Mouse (Mus musculus): ENCODE results near the gene Sgsm2. TPM values are rescaled to one million over a fixed set of nuclear protein-coding genes. Genes with fewer than 3 reads are reported as not detected.

The Sgsm2 gene
- total and polyA plus RNA-seq, 3 experiments, result 5.1 to 8.3 (median 5.3) TPM

DNA sequence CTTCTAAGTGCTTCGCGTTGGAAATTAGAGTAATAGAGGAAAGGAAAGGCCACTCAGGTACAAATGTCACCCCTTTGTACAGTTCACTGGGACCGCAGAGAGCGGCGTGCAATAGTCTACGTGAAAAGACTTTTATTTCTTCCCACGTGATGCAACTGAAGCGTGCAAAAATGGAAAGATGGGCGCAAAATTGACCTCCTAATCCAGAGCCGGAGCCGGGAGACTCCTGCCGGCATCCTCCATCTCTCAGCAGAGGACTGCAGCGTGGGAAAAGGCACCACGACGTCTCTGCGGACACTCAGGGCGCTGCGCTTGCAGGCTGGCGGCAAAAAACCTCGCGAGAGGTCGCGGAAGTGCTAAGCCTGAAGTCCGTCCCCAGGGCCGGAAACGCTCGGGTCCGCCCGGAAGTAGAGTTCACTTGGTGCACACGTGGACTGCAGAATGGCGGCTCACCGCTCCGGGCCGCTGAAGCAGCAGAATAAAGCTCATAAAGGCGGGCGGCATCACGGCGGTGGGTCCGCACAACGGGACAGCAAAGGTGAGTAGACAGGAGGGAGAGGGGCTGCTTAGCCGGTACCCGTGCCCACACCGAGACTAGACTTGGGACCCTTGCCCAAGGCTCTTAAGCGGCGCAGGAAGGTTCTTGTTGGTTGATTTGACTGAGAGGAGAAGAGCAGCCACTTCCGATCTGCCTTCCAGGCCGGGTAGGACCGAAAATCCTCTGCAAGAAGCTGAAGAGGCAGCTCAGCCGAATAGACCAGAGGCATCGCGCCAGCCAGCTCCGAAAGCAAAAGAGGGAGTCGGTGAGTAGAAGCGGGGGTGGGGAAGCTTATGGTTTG, 1.0 kb upstream of the Sgsm2 start, which contains the start of gene Tsr1:
Gene Tsr1 (plus strand): TSS at position 394 of the 839 bp plus-strand sequence.
- H3K27me3 ChIP-seq (ENCODE audit: control insufficient read depth, insufficient read depth, low read length), result no peaks in the 10 kb centered on the region
- H3K36me3 ChIP-seq (ENCODE audit: control insufficient read depth, insufficient read depth, low read length), result 0 out of 2 replicates have a peak, but pooled peaks cover 1% of the 10 kb centered on the region
- WGBS, result under 1% methylated on average over 54 of the region's 54 CpGs
- peak; percentile 19; the same call in 1 of the 2 replicates for TF ChIP-seq CTCF (IDR thresholded peaks at IDR 0.05)
- peak; percentile 89 for TF ChIP-seq POLR2A (IDR thresholded peaks at IDR 0.05; ENCODE audit: insufficient read depth, low read depth, low read length)
- TF ChIP-seq EP300 (IDR thresholded peaks at IDR 0.05; ENCODE audit: insufficient read depth, low read depth, low read length), result 0 out of 2 replicates have a peak, but pooled peaks have one; percentile 23
- H3K4me1 ChIP-seq (ENCODE audit: control insufficient read depth, insufficient read depth, low read length), result peaks cover 2% of the 10 kb centered on the region
- intact Hi-C loops (cut with DNase I), result no loop called here
- H3K9ac ChIP-seq (ENCODE audit: low read depth, low read length), result peak within 1 kb of the TSS; percentile 91
- H3K4me3 ChIP-seq, result peak within 1 kb of the TSS; percentile 95
- peak within 1 kb of the TSS; percentile 72 for H3K27ac ChIP-seq
- H3K79me2 ChIP-seq (replicated peaks; ENCODE audit: control insufficient read depth, insufficient read depth, low read length), result no peaks in the 10 kb centered on the region; the same call in 1 of the 2 replicates
- DNase-seq, result peak; percentile 89 to 93

DNA sequence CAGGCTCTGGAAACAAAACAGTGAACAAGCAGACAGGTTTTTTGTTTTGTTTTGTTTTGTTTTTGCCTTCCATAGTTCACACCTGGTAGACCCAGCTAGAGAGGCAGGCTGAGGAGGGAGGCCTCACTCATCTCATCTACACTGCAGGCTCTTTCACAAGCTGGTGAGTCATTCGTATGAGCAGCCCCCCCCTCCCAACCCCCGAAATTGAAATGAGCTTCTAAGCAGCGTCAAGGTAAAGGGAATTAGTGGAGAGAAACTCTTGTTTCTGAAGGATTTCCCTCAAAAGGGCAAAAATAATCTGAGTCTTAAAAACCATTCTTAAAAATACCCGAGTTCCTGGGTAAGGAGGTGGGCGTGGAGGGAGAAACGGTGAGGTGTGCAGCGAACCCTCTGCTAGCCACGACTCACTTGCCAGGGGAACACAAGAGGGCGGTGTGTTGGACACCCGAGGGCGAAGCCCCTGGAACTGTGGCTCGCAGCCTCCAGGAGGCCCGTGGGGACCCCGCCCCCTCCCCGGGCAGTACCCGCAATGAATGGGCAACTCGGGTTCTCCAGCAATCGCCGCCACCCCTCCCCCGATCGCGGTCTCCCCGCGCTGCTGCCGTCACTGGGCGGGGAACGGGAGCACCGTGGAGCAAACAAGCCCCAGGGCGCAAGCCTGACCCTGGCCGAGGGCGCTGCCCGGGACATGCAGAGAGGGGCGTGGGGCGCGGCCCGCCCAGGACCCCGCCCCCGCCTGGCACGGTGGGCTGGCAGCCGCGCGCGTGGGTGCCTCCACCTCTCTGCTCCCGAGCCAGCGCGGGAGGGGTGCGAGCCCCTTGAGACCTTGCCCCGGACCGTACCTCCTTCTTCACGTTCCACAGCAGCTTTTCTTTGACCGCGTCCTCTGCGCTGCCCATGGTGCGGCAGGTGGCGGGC, 620 bp downstream of the Sgsm2 start:
- intact Hi-C loops (cut with DNase I), result no loop called here
- no peaks in the 10 kb centered on the region for H3K27me3 ChIP-seq (ENCODE audit: control insufficient read depth, insufficient read depth, low read length)
- H3K27ac ChIP-seq, result peak overlapping the region; percentile 72
- peak overlapping the region; percentile 95 for H3K4me3 ChIP-seq
- no peaks in the 10 kb centered on the region for H3K36me3 ChIP-seq (ENCODE audit: control insufficient read depth, insufficient read depth, low read length)
- TF ChIP-seq CTCF (IDR thresholded peaks at IDR 0.05) (peak; percentile 55), EP300 (IDR thresholded peaks at IDR 0.05; ENCODE audit: insufficient read depth, low read depth, low read length) (no peak), POLR2A (IDR thresholded peaks at IDR 0.05; ENCODE audit: insufficient read depth, low read depth, low read length) (no peak)
- peak; percentile 74 to 77 for DNase-seq
- no peaks in the 10 kb centered on the region; the same call in none of the 2 replicates for H3K79me2 ChIP-seq (replicated peaks; ENCODE audit: control insufficient read depth, insufficient read depth, low read length)
- peak overlapping the region; percentile 91 for H3K9ac ChIP-seq (ENCODE audit: low read depth, low read length)
- peaks cover 2% of the 10 kb centered on the region for H3K4me1 ChIP-seq (ENCODE audit: control insufficient read depth, insufficient read depth, low read length)
- 1% methylated on average over 49 of the region's 55 CpGs for WGBS

DNA sequence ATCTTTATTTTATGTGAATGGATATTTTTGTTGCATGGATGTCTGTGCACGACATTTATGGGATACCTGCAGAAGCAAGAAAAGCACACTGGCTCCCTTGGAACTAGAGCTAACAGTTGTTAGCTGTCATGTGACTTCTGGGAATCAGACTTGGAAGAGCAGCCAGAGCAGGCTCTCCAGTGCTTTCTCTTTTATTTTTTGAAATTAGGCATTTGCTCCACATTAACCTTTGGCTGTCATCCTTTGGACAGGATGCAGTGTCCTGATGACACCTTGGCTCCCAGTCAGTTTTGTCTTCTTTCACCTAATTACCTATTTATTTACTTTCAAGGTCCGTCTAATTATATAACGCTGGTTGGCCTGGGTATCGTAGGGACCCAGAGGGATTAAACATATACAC, 2.2 kb downstream of the Sgsm2 start:
- peak in 1 of 2 experiments; percentile 16 for DNase-seq
- peaks cover 2% of the 10 kb centered on the region for H3K4me1 ChIP-seq (ENCODE audit: control insufficient read depth, insufficient read depth, low read length)
- intact Hi-C loops (cut with DNase I), result no loop called here
- H3K79me2 ChIP-seq (replicated peaks; ENCODE audit: control insufficient read depth, insufficient read depth, low read length), result no peaks in the 10 kb centered on the region; the same call in none of the 2 replicates
- H3K36me3 ChIP-seq (ENCODE audit: control insufficient read depth, insufficient read depth, low read length), result no peaks in the 10 kb centered on the region
- TF ChIP-seq CTCF (IDR thresholded peaks at IDR 0.05) (no peak), POLR2A (IDR thresholded peaks at IDR 0.05; ENCODE audit: insufficient read depth, low read depth, low read length) (no peak), EP300 (IDR thresholded peaks at IDR 0.05; ENCODE audit: insufficient read depth, low read depth, low read length) (no peak)
- no peak overlapping the region for H3K4me3 ChIP-seq
- no peak overlapping the region for H3K27ac ChIP-seq
- no peak overlapping the region for H3K9ac ChIP-seq (ENCODE audit: low read depth, low read length)
- H3K27me3 ChIP-seq (ENCODE audit: control insufficient read depth, insufficient read depth, low read length), result no peaks in the 10 kb centered on the region
- 68% methylated on average over 4 of the region's 4 CpGs for WGBS

- no peak for TF ChIP-seq POLR2A (IDR thresholded peaks at IDR 0.05; ENCODE audit: insufficient read depth, low read depth, low read length)
- TF ChIP-seq EP300 (IDR thresholded peaks at IDR 0.05; ENCODE audit: insufficient read depth, low read depth, low read length), result no peak
- TF ChIP-seq CTCF (IDR thresholded peaks at IDR 0.05), result no peak
- DNase-seq, result no peak
- Histone ChIP-seq H3K27me3 (ENCODE audit: control insufficient read depth, insufficient read depth, low read length) (no peaks in the 10 kb centered on the region), H3K4me3 (no peak overlapping the region), H3K9ac (ENCODE audit: low read depth, low read length) (no peak overlapping the region), H3K36me3 (ENCODE audit: control insufficient read depth, insufficient read depth, low read length) (no peaks in the 10 kb centered on the region), H3K27ac (no peak overlapping the region), H3K79me2 (replicated peaks; ENCODE audit: control insufficient read depth, insufficient read depth, low read length) (no peaks in the 10 kb centered on the region), H3K4me1 (ENCODE audit: control insufficient read depth, insufficient read depth, low read length) (no peaks in the 10 kb centered on the region)
- intact Hi-C loops (cut with DNase I), result no loop called here
- 95% methylated on average over 10 of the region's 10 CpGs for WGBS
Observed at GRCm38 (mm10) chr11:74883098-74883497, 13.8 kb downstream of the Sgsm2 start.

DNA sequence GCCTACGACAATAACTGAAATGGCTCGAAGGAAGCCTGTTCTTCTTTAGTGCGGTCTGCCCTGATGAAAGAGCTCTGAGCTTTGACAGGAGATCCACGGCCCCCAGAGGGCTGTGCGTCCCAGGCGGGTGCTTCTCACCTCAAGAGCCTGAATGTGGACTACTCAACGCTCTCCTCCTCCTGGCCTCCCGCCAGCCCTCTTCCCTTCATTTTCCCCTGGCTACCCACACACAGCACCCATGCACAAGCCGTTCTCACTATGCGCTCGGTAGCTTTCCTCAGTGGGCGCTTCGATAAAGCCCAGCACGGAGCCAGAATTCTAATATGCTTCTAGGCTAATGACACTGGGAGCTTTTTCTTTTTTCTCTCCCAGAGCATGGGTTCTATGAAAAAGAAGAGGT, 14.9 kb downstream of the Sgsm2 start:
- TF ChIP-seq POLR2A (IDR thresholded peaks at IDR 0.05; ENCODE audit: insufficient read depth, low read depth, low read length) (no peak), CTCF (IDR thresholded peaks at IDR 0.05) (no peak), EP300 (IDR thresholded peaks at IDR 0.05; ENCODE audit: insufficient read depth, low read depth, low read length) (no peak)
- Histone ChIP-seq H3K27me3 (ENCODE audit: control insufficient read depth, insufficient read depth, low read length) (no peaks in the 10 kb centered on the region), H3K4me1 (ENCODE audit: control insufficient read depth, insufficient read depth, low read length) (peaks cover under 1% of the 10 kb centered on the region), H3K4me3 (no peak overlapping the region), H3K36me3 (ENCODE audit: control insufficient read depth, insufficient read depth, low read length) (no peaks in the 10 kb centered on the region), H3K27ac (no peak overlapping the region), H3K79me2 (replicated peaks; ENCODE audit: control insufficient read depth, insufficient read depth, low read length) (no peaks in the 10 kb centered on the region), H3K9ac (ENCODE audit: low read depth, low read length) (no peak overlapping the region)
- intact Hi-C loops (cut with DNase I), result no loop called here
- DNase-seq, result no peak
- 72% methylated on average over 14 of the region's 14 CpGs for WGBS
